Mouse (Mus musculus): ENCODE data around the gene Gjb6.

The Gjb6 gene

GRCm38 (mm10) chr14:57133161-57133661, at the start of gene Gjb6:
Gene Gjb6, minus strand, starts transcription at chr14:57133611.
- DNase-seq (ENCODE audit: low spot score) = no peak

DNA sequence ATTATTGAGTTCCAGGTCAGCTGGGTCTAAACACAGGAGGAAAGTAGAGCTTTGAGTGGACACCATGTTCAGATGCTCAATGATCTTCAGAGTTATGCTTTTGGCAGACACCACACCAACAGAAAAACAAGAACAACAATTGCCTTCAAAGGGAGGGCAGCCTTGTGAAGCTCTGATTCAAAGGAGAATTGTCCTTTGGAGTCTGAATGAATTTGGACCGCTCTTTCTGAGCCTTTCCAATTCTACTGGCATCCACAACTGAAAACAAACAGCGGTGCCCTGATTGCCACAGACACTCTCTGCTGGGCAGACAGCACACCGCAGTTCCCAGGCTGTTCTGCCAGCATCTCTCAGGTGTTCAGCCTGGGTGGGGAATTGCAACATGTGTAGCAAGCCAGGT, 32.1 kb upstream of the Gjb6 start:
- DNase-seq (ENCODE audit: low spot score) = no peak

GRCm38 (mm10) chr14:57161833-57162232, 28.4 kb upstream of the Gjb6 start:
- no peak for DNase-seq (ENCODE audit: low spot score)

GRCm38 (mm10) chr14:57161201-57161600, 27.8 kb upstream of the Gjb6 start:
- peak; percentile 11 for DNase-seq (ENCODE audit: low spot score)

DNA sequence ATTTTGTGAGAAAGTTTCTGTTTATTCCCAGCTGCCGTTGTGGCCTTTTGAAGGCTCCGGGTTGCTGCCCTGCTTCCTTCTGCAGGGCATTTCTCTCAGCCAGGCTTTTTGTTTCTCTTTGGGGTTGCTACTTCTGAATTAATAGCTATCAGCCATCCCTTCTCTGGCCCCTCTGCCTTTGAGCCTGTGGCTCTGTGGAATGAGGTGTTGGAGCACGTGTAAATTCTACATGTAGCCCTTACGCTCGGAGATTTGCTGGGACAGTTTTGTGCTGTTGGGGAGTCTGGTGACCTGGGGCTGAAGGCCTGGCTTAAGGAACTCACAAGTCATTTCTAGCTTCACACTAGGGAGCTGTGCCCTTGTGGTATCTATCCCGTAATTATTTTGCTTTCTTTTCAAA, 21.5 kb upstream of the Gjb6 start:
- DNase-seq (ENCODE audit: low spot score) = no peak

- DNase-seq (ENCODE audit: low spot score) = peak; percentile 7
Observed at GRCm38 (mm10) chr14:57145741-57146140, 12.3 kb upstream of the Gjb6 start.

DNA sequence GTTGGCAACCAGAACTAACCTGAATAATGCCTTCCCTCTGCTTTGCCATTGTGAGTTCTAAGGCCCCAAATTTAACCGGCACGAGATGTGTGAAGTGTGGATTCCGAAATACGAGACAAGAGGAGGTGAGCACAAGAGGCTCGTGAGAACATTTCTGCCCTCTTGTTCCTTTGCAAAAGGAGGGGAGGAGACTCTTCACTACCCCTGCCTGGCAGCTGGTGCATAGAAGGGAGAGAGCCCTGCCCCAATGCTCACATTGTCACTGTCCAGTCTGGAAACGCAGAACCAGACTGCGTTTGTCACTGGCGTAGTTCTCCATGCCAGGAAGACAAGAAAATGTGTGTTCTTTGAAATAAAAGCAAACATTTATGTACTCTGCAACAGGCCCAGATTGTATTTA, 1.9 kb upstream of the Gjb6 start:
- DNase-seq (ENCODE audit: low spot score) = no peak

DNA sequence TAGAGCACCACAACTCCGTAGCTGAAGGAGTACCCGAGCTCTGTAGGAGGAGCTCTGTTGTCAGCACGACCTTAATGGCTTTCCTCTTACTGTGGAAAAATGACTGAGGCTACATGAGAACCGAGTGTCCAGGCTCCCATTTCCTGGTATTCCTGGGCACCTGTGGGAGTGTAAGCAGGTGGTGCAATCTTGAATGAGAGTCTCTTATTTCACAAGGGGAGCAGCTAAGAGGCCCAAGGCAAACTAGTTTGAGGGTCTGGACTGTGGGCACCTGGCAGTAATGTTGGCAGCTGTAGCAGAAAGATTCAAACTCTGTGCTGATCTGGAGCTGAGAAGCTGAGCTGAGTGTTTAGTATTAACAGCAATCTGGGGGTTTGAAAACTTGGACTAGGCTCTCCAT, 6.0 kb downstream of the Gjb6 start:
- DNase-seq (ENCODE audit: low spot score) = no peak

- DNase-seq (ENCODE audit: low spot score) = no peak
Observed at GRCm38 (mm10) chr14:57122295-57122694, 11.1 kb downstream of the Gjb6 start.

- peak; percentile 8 for DNase-seq (ENCODE audit: low spot score)
Observed at GRCm38 (mm10) chr14:57115823-57116544, 17.4 kb downstream of the Gjb6 start, which contains the start of gene Gm4491. Gene Gm4491, minus strand, starts transcription at chr14:57115883.

DNA sequence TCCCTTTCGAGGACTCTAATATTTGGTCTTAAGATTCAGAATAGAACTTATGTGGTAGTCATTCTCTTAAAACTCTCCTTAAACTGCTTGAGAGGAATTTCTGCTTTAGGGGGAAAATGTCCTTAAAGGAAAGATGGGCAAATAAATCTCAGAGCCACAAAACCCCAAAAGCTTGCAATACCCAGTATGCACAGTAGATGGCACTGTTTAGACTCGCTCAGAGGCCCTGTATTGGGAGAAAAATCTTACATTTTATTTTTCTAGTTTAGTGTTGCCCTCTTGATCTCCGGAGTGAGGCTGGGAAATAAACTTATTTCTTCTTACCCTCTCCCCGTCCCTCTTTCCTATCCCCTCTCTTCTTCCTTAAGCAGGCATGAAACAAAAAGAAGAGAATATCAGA, 24.2 kb downstream of the Gjb6 start:
- peak; percentile 37 for DNase-seq (ENCODE audit: low spot score)

DNA sequence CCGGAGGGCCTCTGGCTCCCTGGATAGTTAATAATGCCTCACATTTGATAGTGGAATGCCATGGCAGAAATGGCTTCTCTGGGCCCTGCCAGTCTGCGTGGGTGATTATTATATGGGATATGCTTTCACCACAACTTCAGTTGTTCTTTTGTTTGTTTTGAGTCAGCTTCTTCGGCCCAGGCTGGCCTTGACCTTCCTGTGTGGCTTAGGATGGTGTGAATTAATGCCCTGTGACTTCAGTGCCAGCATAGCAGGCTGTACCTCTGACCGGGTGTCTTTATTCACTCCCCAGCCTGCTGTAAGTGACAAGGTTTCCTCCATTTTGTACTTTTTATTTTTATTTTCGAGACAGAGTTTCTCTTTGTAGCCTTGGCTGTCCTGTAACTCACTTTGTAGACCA, 25.5 kb downstream of the Gjb6 start:
- DNase-seq (ENCODE audit: low spot score) = no peak

GRCm38 (mm10) chr14:57107091-57107490, 26.3 kb downstream of the Gjb6 start:
- DNase-seq (ENCODE audit: low spot score) = no peak

DNA sequence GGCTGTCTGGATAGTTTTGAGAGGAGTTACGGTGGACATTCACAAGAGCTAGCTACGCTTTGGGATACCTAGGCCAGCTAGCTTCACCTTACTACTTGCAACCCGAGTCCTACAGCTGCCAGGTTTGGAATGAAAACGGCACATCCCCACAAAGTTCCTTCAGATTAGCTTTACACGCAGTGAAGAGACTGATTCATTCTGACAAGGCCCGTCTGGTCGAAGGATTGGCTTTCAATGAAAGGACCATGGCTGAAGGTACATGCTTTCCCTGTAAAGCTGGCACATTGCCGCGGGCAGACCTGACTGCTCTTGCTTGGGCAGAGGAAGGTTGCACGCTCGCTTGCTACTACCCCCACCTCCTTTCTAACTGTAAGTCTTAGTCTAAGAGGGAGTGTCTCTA, 27.7 kb downstream of the Gjb6 start:
- DNase-seq (ENCODE audit: low spot score) = no peak

GRCm38 (mm10) chr14:57105111-57105510, 28.3 kb downstream of the Gjb6 start:
- DNase-seq (ENCODE audit: low spot score) = no peak

DNA sequence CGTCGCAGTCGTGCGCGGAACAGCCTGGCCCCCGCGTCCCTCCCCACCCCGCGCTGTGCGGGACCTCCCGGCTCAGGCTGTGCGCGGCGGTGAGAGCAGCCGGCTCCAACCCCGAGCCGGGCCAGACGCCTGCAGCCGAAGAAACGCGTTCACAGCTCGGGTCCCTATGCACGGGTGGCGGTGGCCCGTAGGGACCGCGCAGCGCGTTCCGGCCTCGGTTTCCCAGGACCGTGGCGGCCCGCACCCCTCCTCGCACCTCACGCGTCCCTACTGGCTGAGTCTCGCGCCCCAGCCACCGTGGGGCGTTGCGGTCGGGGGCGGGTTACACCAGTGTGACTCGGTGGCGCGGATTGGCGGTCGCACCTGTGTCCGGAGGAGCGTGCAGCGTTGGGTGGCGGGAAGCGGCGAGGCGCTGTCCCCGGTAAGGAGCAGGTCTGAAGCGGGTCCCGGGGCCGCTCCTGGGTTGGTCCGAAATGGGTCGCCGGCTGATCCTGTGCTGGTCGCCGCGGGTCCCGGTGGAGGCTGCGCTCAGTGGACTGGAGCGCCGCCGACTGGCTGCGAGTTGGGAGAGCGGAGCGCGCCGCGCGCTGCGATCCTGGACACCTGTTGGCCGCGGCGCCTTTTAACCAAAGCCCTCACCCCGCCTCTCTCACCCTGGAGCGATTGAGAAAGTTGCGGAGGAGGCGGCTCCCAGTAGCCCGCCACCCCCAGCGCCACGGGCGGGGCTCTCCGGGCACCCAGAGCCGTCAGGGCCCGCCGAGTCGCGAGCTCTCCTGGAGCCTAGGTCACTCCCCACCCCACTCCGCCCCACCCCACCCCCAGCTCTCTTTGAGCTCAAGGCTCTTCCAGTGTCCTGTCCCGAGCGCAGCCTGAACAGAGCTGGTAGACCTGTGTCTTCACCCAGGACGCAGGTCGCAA, 29.0 kb downstream of the Gjb6 start, which contains the start of gene Gjb2:
TSS of gene Gjb2 (minus strand) at position 597 of the 918 bp plus-strand sequence.
- DNase-seq (ENCODE audit: low spot score) = no peak

- DNase-seq (ENCODE audit: low spot score) = no peak
Observed at GRCm38 (mm10) chr14:57103711-57104105, 29.7 kb downstream of the Gjb6 start.

- DNase-seq (ENCODE audit: low spot score) = no peak
Observed at GRCm38 (mm10) chr14:57103121-57103520, 30.3 kb downstream of the Gjb6 start.

DNA sequence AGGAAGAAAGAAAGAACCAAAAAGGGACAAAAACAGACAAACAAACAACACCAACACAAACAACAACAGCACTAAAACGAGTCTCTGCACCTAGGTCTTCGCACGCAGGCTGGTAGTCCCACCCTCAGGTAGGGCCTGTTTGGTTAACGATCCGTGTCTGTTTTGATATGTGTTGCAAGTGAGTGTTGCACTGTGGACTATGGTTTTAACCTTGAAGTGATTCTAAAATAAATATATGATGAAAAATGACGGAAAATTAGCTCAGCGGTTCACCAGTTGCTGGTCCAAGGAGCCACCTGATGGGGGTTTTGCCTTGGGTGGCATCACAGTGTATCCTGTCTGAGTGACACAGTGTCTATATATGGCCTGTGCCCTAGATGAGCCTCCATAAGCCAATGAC, 31.8 kb downstream of the Gjb6 start:
- no peak for DNase-seq (ENCODE audit: low spot score)

GRCm38 (mm10) chr14:57095855-57096254, 37.6 kb downstream of the Gjb6 start:
- no peak for DNase-seq (ENCODE audit: low spot score)

- peak; percentile 33 for DNase-seq (ENCODE audit: low spot score)
Observed at GRCm38 (mm10) chr14:57093029-57093428, 40.4 kb downstream of the Gjb6 start.

- DNase-seq (ENCODE audit: low spot score) = no peak
Observed at GRCm38 (mm10) chr14:57090001-57090400, 43.4 kb downstream of the Gjb6 start.

- no peak for DNase-seq (ENCODE audit: low spot score)
Observed at GRCm38 (mm10) chr14:57089107-57089506, 44.3 kb downstream of the Gjb6 start.

All from layer of hippocampus, adult 9-10 months (tissue).